Mouse (Mus musculus) heart, postnatal 14 days (tissue): ENCODE data around the gene Nr1h2. TPM values are rescaled to one million over a fixed set of nuclear protein-coding genes. Genes with fewer than 3 reads are reported as not detected.

Experiments
- DNase-seq, 2 experiments: peaks; one replicate each; pipeline ENCODE4 v3.0.0; 2021 to 2022
- intact Hi-C: fragments of 180-260 bp; cut with DNase I; formaldehyde crosslinking; loops from one replicate; pipeline ENCODE4 v1.15.1; 2025
- total RNA-seq, 2 experiments: library from RNA; stranded (reverse); gene quantifications; 2 replicates each; pipeline ENCODE4 v1.2.3; 2021

Nr1h2 gene
- total RNA-seq, 2 experiments from 2014 or later = 49.1 to 53.5 TPM

DNA sequence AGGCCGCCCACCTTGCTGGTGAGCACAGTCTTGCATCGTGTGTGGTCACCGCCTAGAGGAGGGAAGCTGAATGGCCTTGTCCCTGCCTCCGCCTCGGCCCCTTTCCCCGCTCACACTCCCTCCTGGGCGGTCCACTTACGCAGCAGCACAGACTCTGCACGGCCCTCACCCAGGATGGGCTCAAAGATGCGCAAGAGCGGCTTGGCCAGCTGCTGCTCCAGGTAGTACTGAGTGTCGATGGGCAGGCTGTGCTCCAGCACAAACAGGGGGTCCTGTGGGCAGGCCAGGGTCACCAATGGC lies 20.1 kb downstream of the Nr1h2 start:
- DNase-seq = no peak
- intact Hi-C loops = no loop called here

DNA sequence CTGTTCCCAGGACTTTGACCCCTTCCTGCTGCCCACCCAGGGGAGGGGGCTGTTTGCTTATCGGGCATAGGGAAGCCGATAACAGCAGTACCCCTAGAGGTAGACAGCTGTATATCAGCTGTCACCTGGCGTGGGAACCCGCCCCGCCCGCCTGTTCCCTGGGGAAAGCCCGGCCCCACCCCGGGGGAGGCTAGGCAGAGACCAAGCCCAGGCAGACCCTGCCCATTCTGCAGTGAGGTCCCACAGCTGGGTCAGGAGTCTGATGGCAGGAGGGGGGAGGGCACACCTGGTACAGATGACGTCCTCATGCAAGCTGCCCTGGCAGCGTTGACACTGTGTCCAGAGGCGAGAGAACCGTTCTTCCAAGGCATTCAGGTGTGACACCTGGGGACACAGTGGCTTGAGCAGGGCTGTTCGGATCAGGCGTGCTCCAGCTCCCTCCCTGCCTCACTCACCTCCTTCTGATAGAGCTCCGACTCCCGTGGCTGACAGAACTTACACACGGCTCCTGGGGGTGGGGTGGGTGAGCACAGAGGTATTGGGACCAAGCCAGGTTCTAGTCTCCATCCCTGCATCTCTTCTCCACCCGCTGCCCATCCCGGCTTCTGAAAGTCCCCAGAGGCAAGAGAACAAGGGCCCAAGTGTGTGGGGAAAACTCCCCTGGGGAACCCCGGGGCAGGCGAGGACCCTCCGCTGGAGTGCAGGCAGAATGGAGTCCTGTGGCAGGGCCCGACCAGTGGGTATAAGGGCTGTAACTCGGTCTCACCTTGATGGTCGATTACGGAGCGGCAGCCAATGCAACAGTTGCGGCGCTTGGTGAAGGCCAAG lies 20.6 kb downstream of the Nr1h2 start:
- DNase-seq = no peak
- intact Hi-C loops = no loop called here

DNA sequence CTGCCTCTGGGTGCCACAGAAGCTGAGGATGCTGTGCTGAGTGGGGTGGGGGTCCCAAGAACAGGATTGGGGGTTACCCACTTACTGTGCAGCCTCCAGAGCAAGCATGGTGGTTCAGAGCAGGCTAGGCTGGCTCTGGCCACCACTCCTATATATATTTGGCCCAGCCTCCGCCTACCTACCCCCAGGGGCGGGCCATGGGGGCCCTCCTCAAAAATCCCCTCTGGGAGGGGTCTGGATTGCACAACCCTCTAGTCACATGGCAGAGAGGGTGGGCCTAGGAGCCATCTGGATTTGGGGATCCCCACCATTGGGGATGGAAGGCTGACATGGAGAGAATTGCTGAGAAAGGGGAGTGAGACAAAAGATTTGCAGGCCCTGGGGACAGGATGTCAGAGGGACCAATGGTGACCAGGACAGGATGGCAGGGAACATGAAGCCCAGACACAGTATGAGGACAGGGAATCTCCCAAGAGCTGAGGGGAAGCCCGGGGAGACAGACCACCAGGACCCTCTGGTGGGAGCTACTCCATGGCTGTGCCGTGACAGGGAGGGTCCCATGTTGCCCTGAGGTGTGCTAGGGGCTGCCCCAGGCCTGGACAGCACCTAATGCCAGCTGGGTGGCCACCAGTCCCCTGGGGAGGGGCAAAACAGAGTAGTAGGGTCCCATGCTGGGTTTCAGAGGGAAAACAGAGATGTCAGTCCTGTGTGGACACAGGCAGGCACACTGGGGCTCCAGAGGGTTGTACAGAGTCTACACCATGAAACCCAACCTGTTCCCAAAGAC lies 21.6 kb downstream of the Nr1h2 start, which contains the start of gene Spib:
Gene Spib (minus strand): TSS at position 126 of the 787 bp plus-strand sequence.
- intact Hi-C loops = no loop called here
- DNase-seq = no peak

DNA sequence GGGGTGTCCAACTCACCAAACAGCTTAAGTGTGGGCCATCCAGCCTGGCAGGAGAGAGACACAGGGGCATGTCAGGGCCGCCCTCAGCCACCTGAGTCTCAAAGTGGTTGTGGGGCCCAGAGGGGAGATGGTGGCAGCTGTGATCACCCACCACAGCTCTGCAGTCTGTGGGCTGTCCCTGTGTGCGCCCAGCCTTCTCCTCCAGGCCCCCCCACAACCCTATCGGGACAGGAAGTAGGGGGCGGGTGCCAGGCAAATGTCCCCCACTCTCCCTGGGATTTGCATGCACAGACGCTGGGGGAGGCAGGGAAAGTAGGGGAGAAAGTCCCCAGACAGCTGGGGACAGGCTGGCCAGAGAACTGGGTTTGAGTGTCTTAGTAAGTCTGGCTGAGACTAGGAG lies 22.5 kb downstream of the Nr1h2 start:
- DNase-seq = no peak

DNA sequence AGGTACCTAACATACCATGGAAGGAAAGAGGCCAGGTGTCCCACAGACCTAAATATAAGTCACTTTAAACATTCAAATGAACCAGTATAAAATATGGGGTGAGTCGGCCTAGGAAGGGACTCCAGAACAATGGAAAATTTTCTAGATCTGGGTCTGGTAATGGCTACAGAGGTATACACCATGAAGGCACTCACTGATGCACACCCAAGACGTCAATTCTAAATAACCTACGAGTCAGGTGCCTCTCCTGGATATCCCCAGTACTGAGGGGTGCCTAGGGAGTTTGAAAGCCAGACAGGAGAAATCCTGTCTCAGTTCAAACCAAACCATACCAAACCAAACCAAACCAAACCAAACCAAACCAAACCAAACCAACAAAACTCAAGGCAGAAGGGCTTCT lies 23.2 kb downstream of the Nr1h2 start:
- intact Hi-C loops = no loop called here
- DNase-seq = no peak

More for the DNA sequence above, 22.5 kb downstream of the Nr1h2 start:
- intact Hi-C loops = no loop called here

DNA sequence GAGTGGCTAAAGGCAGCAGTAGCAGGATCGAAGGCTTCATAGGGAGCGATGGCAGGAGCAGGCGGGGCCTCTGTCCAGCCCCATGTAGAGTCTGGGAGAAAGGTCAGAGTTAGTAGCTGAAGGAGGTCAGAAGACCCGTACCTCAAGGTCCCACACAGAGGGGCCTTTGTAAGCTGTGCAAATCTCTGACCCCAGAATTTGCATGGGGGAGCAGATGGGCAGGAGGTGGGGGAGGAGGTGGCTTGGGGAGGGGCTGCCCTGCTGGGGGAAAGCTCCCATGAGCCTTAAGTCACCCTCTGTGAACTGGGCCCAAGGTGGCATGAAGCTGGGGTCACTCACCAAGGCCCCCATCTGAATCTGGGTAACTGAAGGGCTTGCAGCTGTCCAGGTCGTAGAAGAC lies 24.2 kb downstream of the Nr1h2 start:
- intact Hi-C loops = no loop called here
- no peak for DNase-seq

DNA sequence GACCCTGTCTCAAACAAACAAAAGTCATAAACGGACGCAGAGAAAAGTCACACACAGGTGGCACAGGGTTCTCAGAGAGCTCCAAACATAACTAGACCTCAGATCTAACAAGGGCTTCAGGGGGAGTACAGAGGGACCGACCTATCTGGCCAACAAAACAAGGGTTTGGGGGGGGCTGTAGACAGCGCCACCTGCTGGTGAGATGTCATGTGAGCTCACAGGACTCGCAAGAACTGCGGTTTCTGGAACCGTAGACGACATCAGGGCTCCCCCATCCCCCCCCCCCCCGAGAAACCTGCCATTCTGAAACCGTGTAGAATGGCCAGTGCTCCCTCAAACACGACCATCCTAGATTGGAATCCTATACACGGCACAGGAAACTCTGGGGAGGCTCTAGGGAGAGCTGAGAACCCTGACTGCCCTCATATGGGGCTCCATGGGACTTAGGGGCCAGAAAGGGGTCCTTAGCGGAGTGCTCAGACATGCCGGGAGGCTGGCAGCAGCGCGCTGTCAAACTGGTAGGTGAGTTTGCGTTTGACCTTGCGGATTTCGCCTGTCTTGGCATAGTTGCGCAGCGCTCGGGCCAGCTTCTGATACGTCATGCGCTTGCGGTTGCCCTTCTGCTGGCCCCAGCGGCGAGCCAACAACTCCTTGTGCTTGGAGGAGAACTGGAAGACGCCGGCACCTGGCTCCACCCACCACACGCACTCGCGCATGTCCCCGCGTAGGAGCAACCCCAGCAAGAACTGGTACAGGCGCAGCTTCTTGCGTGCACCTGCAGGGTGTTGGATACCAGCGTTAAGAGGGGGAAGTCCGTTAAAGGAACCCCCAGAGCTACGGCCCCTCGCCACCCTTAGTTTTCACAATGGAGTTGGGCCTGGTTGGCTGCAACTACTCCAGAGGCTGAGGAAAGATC lies 26.0 kb downstream of the Nr1h2 start:
- intact Hi-C loops = no loop called here
- peak; percentile 66 to 82 for DNase-seq

DNA sequence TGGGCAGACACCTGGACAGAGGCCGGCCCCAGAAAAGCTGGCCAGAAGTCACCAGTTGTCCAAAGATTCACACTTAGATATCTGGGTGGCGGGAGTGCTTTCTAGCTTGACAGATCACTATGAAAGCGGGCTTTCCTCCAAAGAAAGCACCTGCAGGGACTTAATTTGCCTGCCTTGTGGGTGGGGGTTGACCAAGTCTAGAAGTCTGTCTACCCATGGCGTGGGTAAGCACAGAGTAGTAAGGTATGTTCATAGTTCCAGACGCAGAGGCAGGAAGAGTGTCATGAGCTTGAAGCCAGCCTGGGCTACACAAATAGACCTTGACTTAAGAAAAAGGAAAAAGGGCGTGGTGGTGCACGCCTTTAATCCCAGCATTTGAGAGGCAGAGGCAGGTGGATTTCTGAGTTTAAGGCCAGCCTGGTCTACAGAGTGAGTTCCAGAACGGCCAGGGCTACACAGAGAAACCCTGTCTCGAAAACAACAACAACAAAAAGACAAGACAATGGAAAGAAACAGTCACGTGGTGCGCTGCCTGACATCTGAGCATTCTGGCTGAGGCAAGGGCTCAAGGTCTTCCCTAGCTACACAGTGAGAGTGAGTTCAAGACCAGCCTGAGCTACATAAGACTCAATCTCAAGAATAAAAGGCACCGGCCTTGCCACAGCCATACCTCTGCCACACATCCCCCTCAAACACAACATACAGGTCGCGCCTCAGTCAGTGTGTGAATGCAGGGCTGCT lies 27.2 kb downstream of the Nr1h2 start:
- intact Hi-C loops = no loop called here
- DNase-seq = no peak

DNA sequence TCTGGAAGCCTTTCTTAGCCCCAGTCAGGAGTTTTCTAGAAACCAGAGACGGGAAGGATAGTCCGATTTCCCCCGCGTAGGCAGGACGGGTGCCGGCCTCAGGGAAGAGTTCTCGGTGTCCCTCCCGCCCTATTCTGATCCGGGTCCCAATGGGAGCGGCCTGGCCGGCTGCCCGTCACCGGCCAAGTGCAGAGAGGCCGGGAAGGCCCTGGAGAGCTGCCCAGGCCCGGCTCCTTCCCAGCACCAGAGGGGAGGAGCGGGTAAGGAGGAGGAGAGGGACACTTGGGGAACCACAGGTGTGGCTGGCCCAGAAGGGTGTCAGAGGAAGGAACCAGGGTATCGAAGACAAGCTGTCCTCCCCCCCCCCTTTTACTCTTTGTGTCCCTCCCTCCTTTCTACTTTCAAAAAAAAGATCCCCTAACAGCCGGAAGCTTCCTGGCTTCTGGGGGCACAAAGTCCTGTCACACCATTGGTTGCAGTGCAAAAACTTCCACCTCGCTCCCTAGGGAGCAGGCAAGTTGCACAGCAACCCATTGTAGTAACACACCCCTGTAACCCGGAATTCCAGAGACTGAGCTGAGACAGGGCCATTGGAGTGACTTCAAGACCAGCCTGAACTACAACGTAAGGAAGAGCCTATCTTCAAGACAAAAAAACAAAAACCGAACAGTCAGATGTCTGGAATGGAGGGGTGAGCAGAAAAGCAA lies 28.5 kb downstream of the Nr1h2 start:
- intact Hi-C loops = loop anchor here (1.0 kb wide), 1 partner anchor 23 kb away; the partner anchor contains the start of gene Pold1
- DNase-seq = peak; percentile 92 to 94

DNA sequence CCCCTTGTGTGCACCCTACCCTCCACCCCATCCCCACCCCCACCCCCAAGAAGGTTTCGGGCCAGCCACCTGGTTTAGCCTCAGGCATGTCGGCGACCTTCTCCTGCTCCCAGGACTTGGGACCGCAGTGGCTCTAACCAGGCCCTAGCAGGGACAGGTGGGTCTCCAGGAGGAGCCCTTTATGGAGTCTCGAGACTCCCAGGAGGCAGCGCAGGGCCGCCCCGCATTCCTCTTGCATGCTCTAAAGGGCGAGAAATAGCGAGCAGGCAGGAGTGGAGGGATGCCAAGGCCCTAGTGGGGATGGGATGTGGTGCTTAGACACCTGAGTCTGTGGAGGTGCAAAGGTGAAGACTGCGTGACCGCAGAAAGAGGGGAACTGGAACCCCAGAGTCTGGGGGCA lies 29.2 kb downstream of the Nr1h2 start, which contains the start of gene Mybpc2:
Gene Mybpc2 (minus strand): TSS at position 155 of the 400 bp plus-strand sequence.
- DNase-seq = peak; percentile 30 to 70
- intact Hi-C loops = loop anchor here (5.0 kb wide), 1 partner anchor 123 kb away; no protein-coding TSS in a partner anchor

DNA sequence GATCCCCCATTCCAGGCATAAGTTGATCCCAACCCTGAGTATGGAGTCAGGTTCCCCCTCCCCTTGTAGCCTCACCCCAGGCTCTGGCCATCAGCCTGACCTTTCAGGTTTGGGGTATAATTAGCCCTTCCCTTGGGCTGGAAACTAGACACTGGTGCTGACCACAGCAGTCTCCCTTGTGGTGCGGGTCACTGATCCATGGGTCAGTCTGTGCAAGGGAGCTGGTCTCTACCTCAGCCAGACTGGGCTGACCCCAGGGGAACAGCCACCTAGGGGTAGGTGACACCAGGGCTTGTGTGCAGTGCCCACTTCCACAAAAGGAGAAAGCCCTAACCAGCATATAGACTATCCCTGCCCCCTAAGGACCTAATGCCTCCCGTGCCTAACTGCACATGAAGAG lies 30.7 kb downstream of the Nr1h2 start:
- no peak for DNase-seq
- intact Hi-C loops = loop anchor here (2.0 to 5.0 kb wide), 2 partner anchors 38 to 124 kb away; no protein-coding TSS in a partner anchor

DNA sequence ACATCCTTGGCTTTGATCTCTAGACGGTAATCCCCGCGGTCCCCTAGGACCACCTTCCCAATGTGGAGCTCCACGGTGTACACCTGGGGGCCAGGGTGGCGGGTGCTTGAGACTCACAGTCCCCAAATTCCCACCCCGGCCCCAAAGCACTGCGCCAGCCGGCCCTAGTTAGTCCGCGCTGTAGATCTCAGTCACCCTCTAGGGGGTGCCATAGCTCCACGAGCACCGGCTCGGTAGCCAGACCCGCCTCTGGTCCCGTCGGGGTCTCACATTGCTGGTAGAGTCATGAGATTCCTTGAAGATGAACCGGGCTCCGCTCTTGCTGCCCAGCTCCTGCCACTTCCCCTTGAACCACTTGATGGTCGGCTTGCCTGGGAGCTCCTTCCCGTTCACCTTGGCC lies 32.0 kb downstream of the Nr1h2 start:
- DNase-seq = peak; percentile 71 to 79
- intact Hi-C loops = loop anchor here (2.0 to 5.0 kb wide), 2 partner anchors 39 to 126 kb away; no protein-coding TSS in a partner anchor

DNA sequence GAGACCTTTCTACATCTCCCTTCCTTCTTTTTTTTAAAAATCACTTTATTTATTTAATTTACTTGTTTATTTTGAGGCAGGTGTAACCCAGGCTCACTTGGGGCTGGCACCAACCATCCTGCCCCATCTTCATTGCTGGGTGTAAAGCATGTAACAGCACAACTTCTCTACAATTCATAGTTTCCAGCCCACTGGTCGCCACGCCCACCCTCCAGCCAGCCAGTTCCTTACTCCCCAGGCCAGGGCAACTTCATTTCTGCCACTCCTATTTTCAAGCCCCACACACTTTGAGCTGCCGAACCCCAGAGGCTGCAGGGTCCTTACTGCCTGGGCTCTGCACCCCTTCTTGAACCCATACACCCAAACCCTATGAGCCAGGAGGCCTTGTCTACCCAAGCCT lies 32.8 kb downstream of the Nr1h2 start:
- no peak for DNase-seq
- intact Hi-C loops = loop anchor here (5.0 kb wide), 1 partner anchor 126 kb away; no protein-coding TSS in a partner anchor

DNA sequence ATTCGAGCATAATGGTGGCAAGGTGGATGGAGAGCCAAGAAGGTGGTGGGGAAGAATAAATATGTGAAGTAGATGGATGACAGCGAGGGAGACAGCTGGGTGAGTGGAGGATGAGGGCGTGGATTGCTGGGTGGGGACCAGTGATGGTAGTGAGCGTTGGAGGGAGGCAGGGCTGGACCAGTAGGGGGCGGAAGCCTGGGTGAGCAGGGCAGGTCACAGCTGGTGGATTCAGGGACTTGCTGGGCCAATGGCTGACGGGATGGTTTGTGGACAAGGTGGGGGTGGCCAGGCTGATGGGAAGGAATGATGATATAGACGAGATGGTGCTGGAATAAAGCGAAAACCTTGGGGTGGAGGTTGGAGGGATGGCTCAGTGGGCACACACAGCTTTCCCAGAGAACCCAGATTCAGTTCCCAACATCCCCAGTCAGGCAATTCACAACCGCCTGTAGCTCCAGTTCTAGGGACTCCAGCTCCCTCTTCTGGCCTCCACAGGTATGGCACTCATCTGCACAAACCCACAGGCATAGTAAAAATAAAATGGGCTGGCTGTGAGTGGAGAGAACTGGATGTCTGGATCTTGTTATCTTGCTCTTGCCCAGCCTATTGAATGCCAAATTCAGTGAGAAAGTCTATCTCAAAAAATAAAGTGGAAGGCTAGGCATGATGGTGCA lies 34.4 kb downstream of the Nr1h2 start:
- DNase-seq = no peak
- intact Hi-C loops = no loop called here

DNA sequence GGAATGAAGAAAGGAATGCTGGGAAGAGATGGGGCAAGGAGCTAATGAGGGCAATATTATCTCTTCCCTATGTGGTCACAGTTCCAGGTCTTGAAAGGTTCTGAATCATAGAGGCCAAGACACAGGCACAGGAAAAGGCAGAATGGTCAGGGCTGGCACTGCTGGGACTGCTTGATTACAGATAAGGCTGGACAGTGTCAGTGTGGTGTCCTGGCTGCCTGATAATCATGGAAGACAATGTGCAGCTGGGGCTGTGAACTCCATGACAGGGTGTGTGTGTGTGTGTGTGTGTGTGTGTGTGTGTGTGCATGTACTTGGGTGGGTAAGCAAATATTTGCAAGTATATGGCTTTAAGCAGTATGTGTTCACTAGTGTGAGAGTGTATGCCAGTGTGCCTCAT lies 46.3 kb downstream of the Nr1h2 start:
- no peak for DNase-seq
- intact Hi-C loops = no loop called here

DNA sequence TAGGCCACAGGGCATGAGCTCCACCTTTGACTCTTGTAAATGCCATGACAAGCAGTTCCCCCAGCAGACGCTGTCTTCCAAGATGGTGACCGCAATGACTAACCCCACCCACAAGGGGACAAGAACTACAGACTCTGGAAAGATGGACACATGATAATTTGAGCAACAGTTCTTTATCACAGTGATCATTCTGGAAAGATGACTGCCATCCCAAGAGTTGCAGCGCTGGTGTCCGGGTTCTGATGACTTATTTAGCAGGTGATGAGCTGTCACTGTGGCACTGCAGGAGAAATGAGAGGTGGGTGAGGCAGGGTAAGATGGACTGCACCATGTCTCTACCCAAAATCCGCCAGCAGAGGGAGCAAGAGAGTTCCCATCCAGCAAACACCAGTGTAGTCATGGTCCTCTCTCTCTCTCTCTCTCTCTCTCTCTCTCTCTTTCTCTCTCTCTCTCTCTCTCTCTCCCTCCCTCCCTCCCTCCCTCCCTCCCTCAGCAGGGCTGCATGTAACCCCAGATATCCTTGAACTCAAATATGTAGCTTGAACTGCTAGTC lies 52.1 kb downstream of the Nr1h2 start:
- peak; percentile 65 to 81 for DNase-seq
- intact Hi-C loops = no loop called here

DNA sequence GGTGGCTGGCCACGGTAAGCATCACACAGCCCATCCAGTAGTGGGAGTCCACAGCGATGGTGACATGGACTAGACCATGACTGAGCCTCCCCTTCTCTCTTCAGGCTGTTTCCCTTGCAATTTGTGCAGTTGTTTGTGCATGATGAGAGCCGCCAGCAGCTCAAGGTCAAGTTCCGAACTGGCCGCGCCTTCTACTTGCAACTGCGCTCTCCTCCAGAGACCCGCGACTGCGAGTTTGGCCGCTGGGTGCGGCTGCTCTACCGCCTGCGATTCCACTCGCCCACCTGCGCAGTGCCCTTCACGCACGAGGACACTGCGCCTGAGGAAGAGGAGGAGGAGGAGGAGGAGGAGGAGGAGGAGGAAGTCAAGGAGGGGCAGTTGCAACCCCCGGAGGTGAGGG lies 53.7 kb downstream of the Nr1h2 start:
- intact Hi-C loops = no loop called here

More for the DNA sequence above, 53.7 kb downstream of the Nr1h2 start:
- DNase-seq = no peak
